Mouse (Mus musculus) forelimb bud, embryonic 11.5 days (tissue): ENCODE results near the gene F13a1.
A peak's percentile ranks its signal among the peaks of the same experiment; 100 is the strongest.

Source experiments
- DNase-seq: peaks from one replicate; pipeline ENCODE4 v3.0.0-alpha.2; 2012; ENCODE audit warnings: low read depth, low spot score

F13a1 gene

GRCm38 (mm10) chr13:37050126-37050525, at the start of gene F13a1:
TSS of gene F13a1 (minus strand) at chr13:37050244.
- DNase-seq: no peak

GRCm38 (mm10) chr13:37091620-37092019, 41.6 kb upstream of the F13a1 start:
- DNase-seq: no peak

- DNase-seq: no peak
Measured at GRCm38 (mm10) chr13:37089104-37089503, 39.1 kb upstream of the F13a1 start.

GRCm38 (mm10) chr13:37081506-37082241, 31.6 kb upstream of the F13a1 start:
- no peak for DNase-seq

GRCm38 (mm10) chr13:37071390-37071789, 21.3 kb upstream of the F13a1 start:
- DNase-seq: no peak

GRCm38 (mm10) chr13:37070824-37071223, 20.8 kb upstream of the F13a1 start:
- DNase-seq: no peak

GRCm38 (mm10) chr13:37060810-37061209, 10.8 kb upstream of the F13a1 start:
- DNase-seq: peak; percentile 66

GRCm38 (mm10) chr13:37056662-37057061, 6.6 kb upstream of the F13a1 start:
- DNase-seq: no peak

GRCm38 (mm10) chr13:37049631-37050030, 413 bp downstream of the F13a1 start:
- DNase-seq: no peak

- DNase-seq: no peak
Measured at GRCm38 (mm10) chr13:37049018-37049417, 1.0 kb downstream of the F13a1 start.

GRCm38 (mm10) chr13:37045005-37045404, 5.0 kb downstream of the F13a1 start:
- DNase-seq: no peak

- DNase-seq: no peak
Measured at GRCm38 (mm10) chr13:37034745-37035144, 15.3 kb downstream of the F13a1 start.

- no peak for DNase-seq
Measured at GRCm38 (mm10) chr13:37025996-37026579, 24.0 kb downstream of the F13a1 start.

GRCm38 (mm10) chr13:37021575-37021974, 28.5 kb downstream of the F13a1 start:
- no peak for DNase-seq

- no peak for DNase-seq
Measured at GRCm38 (mm10) chr13:37010771-37011170, 39.3 kb downstream of the F13a1 start.

GRCm38 (mm10) chr13:37006224-37006623, 43.8 kb downstream of the F13a1 start:
- DNase-seq: no peak

GRCm38 (mm10) chr13:36999210-36999705, 50.8 kb downstream of the F13a1 start:
- DNase-seq: peak; percentile 65

GRCm38 (mm10) chr13:36993593-36993992, 56.5 kb downstream of the F13a1 start:
- DNase-seq: no peak

- no peak for DNase-seq
Measured at GRCm38 (mm10) chr13:36988392-36988791, 61.7 kb downstream of the F13a1 start.

GRCm38 (mm10) chr13:36973016-36973415, 77.0 kb downstream of the F13a1 start:
- no peak for DNase-seq

- no peak for DNase-seq
Measured at GRCm38 (mm10) chr13:36972226-36972625, 77.8 kb downstream of the F13a1 start.

- DNase-seq: no peak
Measured at GRCm38 (mm10) chr13:36962926-36963325, 87.1 kb downstream of the F13a1 start.

GRCm38 (mm10) chr13:36958996-36959395, 91.0 kb downstream of the F13a1 start:
- DNase-seq: no peak
